Mouse (Mus musculus) embryonic fibroblast, embryonic 13.5 days (primary cell): ENCODE results near the gene Ociad1.

ENCODE experiments used
- CTCF ChIP-seq: IDR thresholded peaks from 2 replicates; pipeline ENCODE4 v1.5.1; 2011; ENCODE audit warnings: mild to moderate bottlenecking, control low read depth, low read length, moderate library complexity, borderline replicate concordance; ENCODE audit not compliant: insufficient read depth
- POLR2A ChIP-seq: IDR thresholded peaks from 2 replicates; pipeline ENCODE4 v1.6.1; 2011; ENCODE audit warnings: low read depth, mild to moderate bottlenecking, control low read depth, low read length, moderate library complexity

- no peak for TF ChIP-seq POLR2A
- no peak for TF ChIP-seq CTCF
These were observed 51.7 kb downstream of the Ociad1 start for GRCm38 (mm10) chr5:73344310-73344709.
